Mouse (Mus musculus) CH12.LX (cell line): ENCODE measurements at regions not wholly inside any gene's neighbourhood (a gene's known extent, or its start where the extent isn't known, plus 50 kb on each side); places are given as distances from the start of the nearest gene placed in this dataset.

Experiments used
- DNase-seq: peaks from one replicate; pipeline ENCODE4 v3.0.0-alpha.2; 2013; ENCODE audit errors: extremely low read depth
- H3K27ac ChIP-seq: 2 replicates; pipeline ENCODE4 v1.5.1; 2012; ENCODE audit warnings: low read depth, mild to moderate bottlenecking, control low read depth, moderate library complexity; ENCODE audit not compliant: insufficient read depth
- H3K27me3 ChIP-seq: replicated peaks from 2 replicates; pipeline ENCODE3; 2012; ENCODE audit warnings: inconsistent platforms
- H3K36me3 ChIP-seq, 2 experiments: replicated peaks in 1 of 2; 2 replicates each; pipeline versions ENCODE3 to v1.6.1; 2012; ENCODE audit warnings: inconsistent platforms in 1 of 2, low read length in 1 of 2, mild to moderate bottlenecking in 1 of 2, mixed read lengths in 1 of 2, moderate library complexity in 1 of 2; ENCODE audit not compliant: control insufficient read depth in 1 of 2, insufficient read depth in 1 of 2
- H3K4me1 ChIP-seq, 2 experiments: 2 replicates each; pipeline ENCODE4 v1.6.1; 2012; ENCODE audit warnings: inconsistent platforms in 1 of 2, moderate library complexity in 1 of 2; ENCODE audit not compliant: insufficient read depth in 2 of 2, control insufficient read depth in 1 of 2
- H3K4me2 ChIP-seq: 2 replicates; pipeline ENCODE4 v1.6.1; 2012; ENCODE audit warnings: low read depth, mild to moderate bottlenecking, control low read depth; ENCODE audit not compliant: poor library complexity, insufficient read depth, severe bottlenecking
- H3K4me3 ChIP-seq, 3 experiments: fragments of 150-350 bp in 1 of 3; sonication (generic) in 1 of 3; replicated peaks in 1 of 3; 2 replicates each; pipeline versions ENCODE3 to v1.5.1; 2011 to 2012; ENCODE audit warnings: low read depth in 2 of 3, low read length in 2 of 3, mild to moderate bottlenecking in 2 of 3, moderate library complexity in 2 of 3, control low read depth in 1 of 3, improper control_type of control experiment in 1 of 3, inconsistent platforms in 1 of 3, mixed read lengths in 1 of 3; ENCODE audit not compliant: poor library complexity in 1 of 3
- H3K79me2 ChIP-seq: replicated peaks from 2 replicates; pipeline ENCODE4 v1.6.1; 2012; ENCODE audit warnings: mild to moderate bottlenecking, moderate library complexity; ENCODE audit not compliant: control insufficient read depth, poor library complexity, insufficient read depth, severe bottlenecking; ENCODE audit errors: extremely low read depth
- H3K9ac ChIP-seq: 2 replicates; pipeline ENCODE4 v1.6.1; 2012; ENCODE audit warnings: low read depth, mild to moderate bottlenecking, control low read depth, moderate library complexity; ENCODE audit not compliant: insufficient read depth
- H3K9me3 ChIP-seq: replicated peaks from 2 replicates; pipeline ENCODE3; 2012; ENCODE audit warnings: low read length, inconsistent platforms, mixed read lengths
- BHLHE40 ChIP-seq: IDR thresholded peaks from 2 replicates; pipeline ENCODE4 v1.6.1; 2011; ENCODE audit warnings: mild to moderate bottlenecking, low read depth, low read length, improper control_type of control experiment
- CHD1 ChIP-seq: IDR thresholded peaks from 2 replicates; pipeline ENCODE4 v1.6.1; 2012; ENCODE audit warnings: low read depth, low read length, improper control_type of control experiment, inconsistent platforms
- CHD2 ChIP-seq: IDR thresholded peaks from 2 replicates; pipeline ENCODE4 v1.6.1; 2011; ENCODE audit warnings: low read length, improper control_type of control experiment
- ELF1 ChIP-seq: IDR thresholded peaks from 2 replicates; pipeline ENCODE4 v1.6.1; 2014; ENCODE audit warnings: low read depth, mild to moderate bottlenecking, inconsistent platforms, low read length, improper control_type of control experiment
- EP300 ChIP-seq: IDR thresholded peaks from 2 replicates; pipeline ENCODE4 v1.6.1; 2011; ENCODE audit warnings: low read length, improper control_type of control experiment
- ETS1 ChIP-seq: conservative IDR thresholded peaks from 2 replicates; pipeline ENCODE4 v1.6.1; 2012; ENCODE audit warnings: low read depth, mild to moderate bottlenecking, inconsistent platforms, low read length, improper control_type of control experiment, moderate library complexity
- GABPA ChIP-seq: IDR thresholded peaks from 2 replicates; pipeline ENCODE4 v1.6.1; 2012; ENCODE audit warnings: low read depth, low read length, improper control_type of control experiment, inconsistent platforms; ENCODE audit not compliant: insufficient replicate concordance
- HCFC1 ChIP-seq: IDR thresholded peaks from 2 replicates; pipeline ENCODE4 v1.6.1; 2012; ENCODE audit warnings: low read depth, mild to moderate bottlenecking, inconsistent platforms, low read length, improper control_type of control experiment
- IRF4 ChIP-seq: IDR thresholded peaks from 2 replicates; pipeline ENCODE4 v1.6.1; 2014; ENCODE audit warnings: low read depth, mild to moderate bottlenecking, inconsistent platforms, low read length, improper control_type of control experiment
- JUN ChIP-seq: IDR thresholded peaks from 2 replicates; pipeline ENCODE4 v1.6.1; 2011; ENCODE audit warnings: low read depth, mild to moderate bottlenecking, low read length, improper control_type of control experiment, moderate library complexity; ENCODE audit not compliant: insufficient read depth
- JUND ChIP-seq: conservative IDR thresholded peaks from 2 replicates; pipeline ENCODE4 v1.6.1; 2011; ENCODE audit warnings: low read depth, low read length, improper control_type of control experiment
- MXI1 ChIP-seq: IDR thresholded peaks from 2 replicates; pipeline ENCODE4 v1.6.1; 2011; ENCODE audit warnings: mild to moderate bottlenecking, low read depth, low read length, improper control_type of control experiment
- NELFE ChIP-seq: IDR thresholded peaks from 2 replicates; pipeline ENCODE4 v1.6.1; 2011; ENCODE audit warnings: low read depth, low read length, improper control_type of control experiment
- NRF1 ChIP-seq: IDR thresholded peaks from 2 replicates; pipeline ENCODE4 v1.6.1; 2014; ENCODE audit warnings: low read depth, mild to moderate bottlenecking, inconsistent platforms, low read length, improper control_type of control experiment, moderate library complexity
- PAX5 ChIP-seq: IDR thresholded peaks from 2 replicates; pipeline ENCODE4 v1.6.1; 2012; ENCODE audit warnings: low read length, inconsistent platforms, mixed read lengths
- RAD21 ChIP-seq: IDR thresholded peaks from 2 replicates; pipeline ENCODE4 v1.6.1; 2011; ENCODE audit warnings: low read depth, mild to moderate bottlenecking, low read length, improper control_type of control experiment, moderate library complexity
- RCOR1 ChIP-seq: conservative IDR thresholded peaks from 2 replicates; pipeline ENCODE4 v1.6.1; 2012; ENCODE audit warnings: low read depth, mild to moderate bottlenecking, inconsistent platforms, low read length, improper control_type of control experiment
- SIN3A ChIP-seq: IDR thresholded peaks from 2 replicates; pipeline ENCODE4 v1.6.1; 2012; ENCODE audit warnings: low read length, improper control_type of control experiment, inconsistent platforms
- SMC3 ChIP-seq: IDR thresholded peaks from 2 replicates; pipeline ENCODE4 v1.6.1; 2011; ENCODE audit warnings: low read depth, low read length, improper control_type of control experiment
- TBP ChIP-seq: conservative IDR thresholded peaks from 2 replicates; pipeline ENCODE4 v1.6.1; 2011; ENCODE audit warnings: low read depth, low read length, improper control_type of control experiment
- USF1 ChIP-seq: IDR thresholded peaks from 2 replicates; pipeline ENCODE4 v1.6.1; 2014; ENCODE audit warnings: low read depth, mild to moderate bottlenecking, inconsistent platforms, low read length, improper control_type of control experiment
- ZC3H11A ChIP-seq: IDR thresholded peaks from 2 replicates; pipeline ENCODE4 v1.6.1; 2012; ENCODE audit warnings: low read depth, mild to moderate bottlenecking, inconsistent platforms, low read length, improper control_type of control experiment
- ZKSCAN1 ChIP-seq: IDR thresholded peaks from 2 replicates; pipeline ENCODE4 v1.6.1; 2012; ENCODE audit warnings: low read depth, inconsistent platforms, low read length, improper control_type of control experiment, borderline replicate concordance
- ZMIZ1 ChIP-seq: IDR thresholded peaks from 2 replicates; pipeline ENCODE4 v1.6.1; 2012; ENCODE audit warnings: low read depth, mild to moderate bottlenecking, inconsistent platforms, low read length, improper control_type of control experiment
- dilution Hi-C: fragments of 300-500 bp; cut with MboI; formaldehyde crosslinking; loops from 2 replicates; pipeline ENCODE4 v1.14.3; 2020; ENCODE audit warnings: low sequenced_read_pairs; ENCODE audit not compliant: extremely low pct_unique_long_range_greater_than_20kb, extremely low pct_ligation_motif_present
- in situ Hi-C: fragments of 300-500 bp; cut with MboI; formaldehyde crosslinking; loops from 3 replicates; pipeline ENCODE4 v1.14.3; 2019; ENCODE audit warnings: low sequenced_read_pairs, low pct_ligation_motif_present, low pct_unique_long_range_greater_than_20kb, mixed read lengths

GRCm38 (mm10) chr12:113360032-113360431 is 129.3 kb upstream of the Adam6b start:
- Histone ChIP-seq H3K27ac (no peak overlapping the region), H3K36me3 (peaks cover 0 to 25% of the 10 kb centered on the region in 2 experiments), H3K4me3 (no peak overlapping the region), H3K27me3 (no peaks in the 10 kb centered on the region), H3K4me1 (peaks cover 0 to 11% of the 10 kb centered on the region in 2 experiments; a peak in 2 of 4 replicates), H3K9me3 (no peaks in the 10 kb centered on the region), H3K9ac (no peak overlapping the region), H3K79me2 (no peaks in the 10 kb centered on the region), H3K4me2 (no peak overlapping the region)
- no peak for DNase-seq
- dilution Hi-C loops (no loop called here), in situ Hi-C loops (no loop called here)
- no peak for TF ChIP-seq EP300
- TF ChIP-seq HCFC1: no peak
- no peak for TF ChIP-seq ZMIZ1
- no peak for TF ChIP-seq ZKSCAN1
- no peak for TF ChIP-seq JUN
- no peak for TF ChIP-seq NELFE
- TF ChIP-seq RCOR1: no peak
- no peak for TF ChIP-seq USF1
- no peak for TF ChIP-seq TBP
- TF ChIP-seq GABPA: no peak
- no peak for TF ChIP-seq PAX5
- no peak for TF ChIP-seq CHD2
- no peak for TF ChIP-seq RAD21

GRCm38 (mm10) chr12:113362409-113363038 is 126.8 kb upstream of the Adam6b start:
- Histone ChIP-seq H3K27ac (no peak overlapping the region), H3K4me3 (peak overlapping the region; percentile 10 to 52 (median 41)), H3K4me2 (peak overlapping the region; percentile 8; the same call in 1 of the 2 replicates), H3K9me3 (no peaks in the 10 kb centered on the region), H3K79me2 (no peaks in the 10 kb centered on the region), H3K36me3 (peaks cover 0 to 16% of the 10 kb centered on the region in 2 experiments), H3K27me3 (no peaks in the 10 kb centered on the region), H3K4me1 (peaks cover 0 to 18% of the 10 kb centered on the region in 2 experiments; a peak in 2 of 4 replicates), H3K9ac (no peak overlapping the region)
- in situ Hi-C loops (no loop called here), dilution Hi-C loops (no loop called here)
- no peak for TF ChIP-seq CHD1
- peak; percentile 24; the same call in 1 of the 2 replicates for TF ChIP-seq BHLHE40
- TF ChIP-seq EP300: peak; percentile 55
- no peak for TF ChIP-seq RCOR1
- TF ChIP-seq SIN3A: 0 out of 2 replicates have a peak, but pooled peaks have one; percentile 19
- TF ChIP-seq TBP: no peak
- TF ChIP-seq ETS1: peak; percentile 34; the same call in 1 of the 2 replicates
- no peak for TF ChIP-seq NRF1
- no peak for TF ChIP-seq NELFE
- TF ChIP-seq IRF4: peak; percentile 75
- peak; percentile 4; the same call in 1 of the 2 replicates for TF ChIP-seq SMC3
- TF ChIP-seq ELF1: peak; percentile 29; the same call in 1 of the 2 replicates
- TF ChIP-seq ZKSCAN1: no peak
- TF ChIP-seq MXI1: no peak
- TF ChIP-seq ZC3H11A: no peak
- TF ChIP-seq JUND: no peak
- TF ChIP-seq JUN: no peak
- peak; percentile 35 for DNase-seq
